Mouse (Mus musculus) embryonic facial prominence, embryonic 14.5 days (tissue): ENCODE results near the gene Hipk1. TPM values are rescaled to one million over a fixed set of nuclear protein-coding genes. Genes with fewer than 3 reads are reported as not detected.
A peak's percentile ranks its signal among the peaks of the same experiment; 100 is the strongest.

Source experiments
- ATAC-seq: fragments of 200-750 bp; cut with Nextera tagmentation; 2 replicates; pipeline ENCODE4 v1.8.0; 2017; ENCODE audit warnings: low read depth, moderate number of reproducible peaks, moderate TSS enrichment
- DNase-seq: peaks from one replicate; pipeline ENCODE4 v3.0.0-alpha.2; 2015; ENCODE audit warnings: low spot score
- H3K27ac ChIP-seq: fragments of 300-500 bp; sonication (generic); replicated peaks from 2 replicates; pipeline ENCODE4 v1.5.1; 2014; ENCODE audit warnings: low read depth, mild to moderate bottlenecking, low read length, moderate library complexity
- H3K27me3 ChIP-seq: fragments of 300-500 bp; sonication (generic); replicated peaks from 2 replicates; pipeline ENCODE4 v1.6.1; 2014; ENCODE audit warnings: low read length; ENCODE audit not compliant: control insufficient read depth, insufficient read depth
- H3K36me3 ChIP-seq: fragments of 300-500 bp; sonication (generic); 2 replicates; pipeline ENCODE4 v1.6.1; 2014; ENCODE audit warnings: low read length, mixed read lengths; ENCODE audit not compliant: control insufficient read depth, insufficient read depth
- H3K4me1 ChIP-seq: fragments of 300-500 bp; sonication (generic); 2 replicates; pipeline ENCODE4 v1.6.1; 2014; ENCODE audit warnings: antibody characterized with exemption, low read length; ENCODE audit not compliant: control insufficient read depth, insufficient read depth
- H3K4me2 ChIP-seq: fragments of 300-500 bp; sonication (generic); 2 replicates; pipeline ENCODE4 v1.6.1; 2014; ENCODE audit warnings: low read depth, mild to moderate bottlenecking, low read length, moderate library complexity, mixed read lengths
- H3K4me3 ChIP-seq: fragments of 300-500 bp; sonication (generic); 2 replicates; pipeline ENCODE4 v1.5.1; 2014; ENCODE audit warnings: low read depth, mild to moderate bottlenecking, low read length
- H3K9ac ChIP-seq: fragments of 300-500 bp; sonication (generic); 2 replicates; pipeline ENCODE4 v1.6.1; 2014; ENCODE audit warnings: low read depth, mild to moderate bottlenecking, low read length, moderate library complexity, mixed read lengths
- H3K9me3 ChIP-seq: fragments of 300-500 bp; sonication (generic); 2 replicates; pipeline ENCODE4 v1.6.1; 2016; ENCODE audit warnings: low read length; ENCODE audit not compliant: control insufficient read depth
- WGBS: fragments of 180-500 bp; shearing (Covaris S2); extraction: QIAGEN DNeasy Blood & Tissue Kit; methylation state at CpG from one replicate; pipeline ENCODE4 v1.1.7; 2014; 5-methylcytosine and 5-hydroxymethylcytosine counted together
- polyA plus RNA-seq: library from polyadenylated mRNA; unstranded; fragments of >200 nt; fragmentation: Nextera tagmentation; extraction: Ambion mirVana; gene quantifications from 2 replicates; pipeline ENCODE4 v1.2.1, GENCODE M21; 2014

Hipk1 gene
- polyA plus RNA-seq, 1 experiment from 2014 or later = 17.3 TPM

- DNase-seq (peak; percentile 73), ATAC-seq (no peak)
Measured at GRCm38 (mm10) chr3:103735776-103736600, 55.4 kb downstream of the Hipk1 start.

GRCm38 (mm10) chr3:103734696-103735519, 56.5 kb downstream of the Hipk1 start:
- Histone ChIP-seq H3K27me3 (no peaks in the 10 kb centered on the region), H3K4me3 (peak overlapping the region; percentile 48), H3K4me2 (peak overlapping the region; percentile 56), H3K36me3 (peaks cover 9% of the 10 kb centered on the region; the same call in 1 of the 2 replicates), H3K9me3 (no peaks in the 10 kb centered on the region), H3K4me1 (peaks cover 47% of the 10 kb centered on the region), H3K9ac (peak overlapping the region; percentile 52), H3K27ac (peak overlapping the region; percentile 91)
- WGBS = 6% methylated on average over 11 of the region's 11 CpGs
- DNase-seq (peak; percentile 83), ATAC-seq (peak; percentile 24)

More at GRCm38 (mm10) chr3:103735776-103736600, 55.4 kb downstream of the Hipk1 start:
- peak overlapping the region; percentile 91 for H3K27ac ChIP-seq
- peak overlapping the region; percentile 48 for H3K4me3 ChIP-seq
- H3K9me3 ChIP-seq = no peaks in the 10 kb centered on the region
- H3K9ac ChIP-seq = peak overlapping the region; percentile 64
- H3K36me3 ChIP-seq = peaks cover 9% of the 10 kb centered on the region; the same call in 1 of the 2 replicates
- no peaks in the 10 kb centered on the region for H3K27me3 ChIP-seq
- 53% methylated on average over 28 of the region's 28 CpGs for WGBS
- H3K4me2 ChIP-seq = peak overlapping the region; percentile 56
- peaks cover 47% of the 10 kb centered on the region for H3K4me1 ChIP-seq

- Histone ChIP-seq H3K27me3 (no peaks in the 10 kb centered on the region), H3K4me2 (peak overlapping the region; percentile 56), H3K9ac (peak overlapping the region; percentile 52), H3K4me3 (peak overlapping the region; percentile 48; the same call in 1 of the 2 replicates), H3K4me1 (peaks cover 45% of the 10 kb centered on the region), H3K36me3 (peaks cover 9% of the 10 kb centered on the region; the same call in 1 of the 2 replicates), H3K9me3 (no peaks in the 10 kb centered on the region), H3K27ac (peak overlapping the region; percentile 91)
- DNase-seq (peak; percentile 62), ATAC-seq (peak; percentile 7; the same call in 1 of the 2 replicates)
- 14% methylated on average over 18 of the region's 19 CpGs for WGBS
Measured at GRCm38 (mm10) chr3:103733799-103734695, 57.3 kb downstream of the Hipk1 start.

GRCm38 (mm10) chr3:103733176-103733575, 58.2 kb downstream of the Hipk1 start:
- Histone ChIP-seq H3K27me3 (no peaks in the 10 kb centered on the region), H3K36me3 (peaks cover 9% of the 10 kb centered on the region; the same call in 1 of the 2 replicates), H3K4me2 (peak overlapping the region; percentile 56; the same call in 1 of the 2 replicates), H3K27ac (peak overlapping the region; percentile 44; the same call in 1 of the 2 replicates), H3K9ac (no peak overlapping the region), H3K4me1 (peaks cover 42% of the 10 kb centered on the region), H3K9me3 (no peaks in the 10 kb centered on the region), H3K4me3 (no peak overlapping the region)
- 8% methylated on average over 2 of the region's 2 CpGs for WGBS
- DNase-seq = peak; percentile 56
- no peak for ATAC-seq

GRCm38 (mm10) chr3:103732116-103732515, 59.2 kb downstream of the Hipk1 start:
- ATAC-seq (no peak), DNase-seq (no peak)
- no peak overlapping the region for H3K4me3 ChIP-seq
- H3K27ac ChIP-seq = no peak overlapping the region
- WGBS = 87% methylated on average over 3 of the region's 3 CpGs
- H3K9me3 ChIP-seq = no peaks in the 10 kb centered on the region
- peaks cover 42% of the 10 kb centered on the region for H3K4me1 ChIP-seq
- no peaks in the 10 kb centered on the region for H3K27me3 ChIP-seq
- peaks cover 9% of the 10 kb centered on the region; the same call in 1 of the 2 replicates for H3K36me3 ChIP-seq
- no peak overlapping the region for H3K4me2 ChIP-seq
- H3K9ac ChIP-seq = no peak overlapping the region

GRCm38 (mm10) chr3:103729850-103730249, 61.5 kb downstream of the Hipk1 start:
- Histone ChIP-seq H3K36me3 (no peaks in the 10 kb centered on the region), H3K4me2 (no peak overlapping the region), H3K27me3 (no peaks in the 10 kb centered on the region), H3K9ac (no peak overlapping the region), H3K4me3 (no peak overlapping the region), H3K4me1 (peaks cover 22% of the 10 kb centered on the region), H3K27ac (no peak overlapping the region), H3K9me3 (no peaks in the 10 kb centered on the region)
- 86% methylated on average over 9 of the region's 9 CpGs for WGBS
- ATAC-seq = no peak
- DNase-seq = no peak

GRCm38 (mm10) chr3:103727813-103728326, 63.5 kb downstream of the Hipk1 start:
- Histone ChIP-seq H3K36me3 (no peaks in the 10 kb centered on the region), H3K4me3 (no peak overlapping the region), H3K9ac (no peak overlapping the region), H3K4me2 (no peak overlapping the region), H3K9me3 (no peaks in the 10 kb centered on the region), H3K27ac (no peak overlapping the region), H3K4me1 (peaks cover 2% of the 10 kb centered on the region; the same call in 1 of the 2 replicates), H3K27me3 (no peaks in the 10 kb centered on the region)
- DNase-seq = no peak
- WGBS = 41% methylated on average over 2 of the region's 2 CpGs
- no peak for ATAC-seq
